Mouse (Mus musculus) retina, adult 2 months (tissue): ENCODE measurements around the gene Miga1.

Experiments
- DNase-seq: peaks from one replicate; pipeline ENCODE4 v3.0.0-alpha.2; 2012; ENCODE audit warnings: low read depth, low spot score

The Miga1 gene

DNA sequence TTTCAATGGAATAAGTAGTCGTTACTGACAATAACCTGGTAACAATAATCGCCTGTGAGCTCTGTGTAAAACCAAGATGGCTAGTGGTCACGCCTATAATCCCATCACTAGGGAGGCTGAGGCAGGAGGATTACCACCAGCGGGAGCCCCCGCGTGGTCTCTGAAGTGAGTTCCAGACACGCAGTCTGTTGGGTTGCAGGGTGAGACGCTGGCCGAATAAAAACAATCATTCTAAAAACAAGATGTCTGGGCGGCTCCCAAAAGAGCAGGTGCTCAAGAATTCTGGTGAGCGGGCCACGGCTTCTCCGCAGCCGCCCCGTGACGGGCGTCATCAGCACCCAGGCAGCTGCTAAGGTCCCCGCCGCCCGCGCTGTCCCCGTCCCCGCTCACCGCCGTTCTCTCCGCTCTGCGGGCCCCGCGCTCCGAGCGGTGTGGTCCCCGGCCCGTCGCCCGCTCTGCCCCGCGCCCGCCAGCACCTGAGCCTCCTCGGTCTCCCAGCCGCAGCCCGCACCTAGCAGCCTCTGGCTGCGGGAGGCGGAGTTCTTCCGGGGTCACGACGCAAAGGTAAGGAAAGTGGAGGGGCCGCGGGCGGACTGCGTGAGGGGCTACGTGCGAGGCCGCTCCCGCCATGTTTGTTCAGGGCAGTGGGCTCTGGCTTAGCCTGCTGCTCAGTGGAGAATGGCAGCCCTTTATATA is at the start of gene Miga1:
TSS of gene Miga1 (minus strand) at position 546 of the 696 bp plus-strand sequence.
- DNase-seq = peak; percentile 70

- DNase-seq = no peak
Measured at GRCm38 (mm10) chr3:152384106-152384505, 43.9 kb upstream of the Miga1 start.

DNA sequence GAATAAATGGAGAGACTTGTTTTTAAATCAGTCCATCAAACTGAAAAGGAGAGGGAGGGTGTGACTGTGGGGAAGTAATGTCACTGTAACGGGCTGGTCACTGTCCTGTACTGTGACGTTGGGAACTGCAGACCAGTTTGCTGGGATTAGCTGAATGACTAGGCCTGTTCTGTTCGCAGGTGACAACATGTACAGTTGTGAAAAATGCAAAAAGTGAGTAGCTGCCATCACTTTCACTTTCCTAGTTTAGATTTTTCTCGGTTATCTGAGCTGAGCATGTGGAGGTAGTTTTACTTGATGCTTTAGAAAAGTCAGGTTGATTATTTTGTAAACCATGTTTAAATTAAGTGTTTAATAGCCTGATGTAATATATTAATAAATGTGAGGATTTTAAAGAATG is 35.9 kb upstream of the Miga1 start:
- no peak for DNase-seq

DNA sequence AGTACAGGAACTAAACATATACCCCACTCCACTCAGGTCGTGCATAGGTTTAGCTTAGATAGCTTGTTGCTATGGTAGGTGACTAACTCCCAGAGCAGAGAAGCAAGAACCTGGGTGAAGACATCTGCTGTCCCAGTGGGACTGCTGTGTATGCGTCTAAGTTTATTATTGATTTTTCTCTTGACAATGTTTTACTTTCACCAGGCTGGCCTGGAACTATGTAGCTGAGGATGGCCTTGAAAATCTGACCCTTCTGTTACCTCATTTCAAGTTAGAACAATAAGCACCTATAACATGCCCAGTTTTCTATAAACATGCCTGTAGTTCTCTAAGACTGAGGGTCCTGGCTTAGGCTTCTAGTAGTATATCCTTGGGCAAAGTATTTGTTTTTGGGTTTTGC is 24.0 kb upstream of the Miga1 start:
- no peak for DNase-seq

- no peak for DNase-seq
Measured at GRCm38 (mm10) chr3:152359151-152359550, 18.9 kb upstream of the Miga1 start.

- DNase-seq = no peak
Measured at GRCm38 (mm10) chr3:152356751-152357150, 16.5 kb upstream of the Miga1 start.

DNA sequence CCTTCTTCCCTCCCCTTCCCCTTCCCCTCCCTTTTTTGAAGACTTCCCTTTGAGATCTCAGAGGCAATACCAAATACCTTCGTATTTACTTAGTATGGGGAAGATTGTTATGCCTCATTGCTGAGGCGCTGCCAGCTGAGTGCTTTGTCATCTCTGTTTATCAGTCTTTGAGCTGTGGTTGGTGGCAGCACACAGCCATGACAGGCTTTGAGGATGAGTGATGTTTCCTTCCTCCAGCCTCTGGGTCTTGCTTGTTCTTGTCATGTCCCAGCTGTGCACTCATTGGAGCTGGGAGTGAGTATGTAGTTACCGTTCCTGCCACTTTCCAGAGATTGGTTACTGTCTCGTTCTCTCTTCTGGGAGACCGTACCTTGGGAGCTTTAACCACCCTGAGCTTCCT is 15.2 kb upstream of the Miga1 start:
- no peak for DNase-seq

- no peak for DNase-seq
Measured at GRCm38 (mm10) chr3:152353434-152354177, 13.4 kb upstream of the Miga1 start.

DNA sequence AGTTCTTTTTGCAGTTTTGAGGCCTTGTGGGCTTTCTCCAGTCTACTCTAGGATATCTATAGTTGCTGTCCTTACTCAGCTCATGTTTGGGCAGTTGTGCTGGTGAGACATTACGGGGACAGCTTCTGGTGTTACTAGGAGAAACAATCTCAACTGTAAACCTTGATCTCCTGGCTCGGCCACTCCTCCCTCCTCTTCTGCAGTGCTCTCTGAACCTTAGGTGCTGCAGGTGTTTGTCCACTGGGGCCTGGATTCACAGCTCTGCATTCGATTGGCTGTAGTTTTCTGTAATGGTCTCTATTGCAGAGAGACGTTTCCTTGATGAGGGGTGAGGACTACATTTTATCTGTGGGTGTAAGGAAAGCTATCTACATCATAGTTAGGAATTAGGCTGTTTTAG is 12.1 kb upstream of the Miga1 start:
- DNase-seq = no peak

- no peak for DNase-seq
Measured at GRCm38 (mm10) chr3:152350966-152351365, 10.8 kb upstream of the Miga1 start.

GRCm38 (mm10) chr3:152350431-152350830 is 10.2 kb upstream of the Miga1 start:
- DNase-seq = no peak

DNA sequence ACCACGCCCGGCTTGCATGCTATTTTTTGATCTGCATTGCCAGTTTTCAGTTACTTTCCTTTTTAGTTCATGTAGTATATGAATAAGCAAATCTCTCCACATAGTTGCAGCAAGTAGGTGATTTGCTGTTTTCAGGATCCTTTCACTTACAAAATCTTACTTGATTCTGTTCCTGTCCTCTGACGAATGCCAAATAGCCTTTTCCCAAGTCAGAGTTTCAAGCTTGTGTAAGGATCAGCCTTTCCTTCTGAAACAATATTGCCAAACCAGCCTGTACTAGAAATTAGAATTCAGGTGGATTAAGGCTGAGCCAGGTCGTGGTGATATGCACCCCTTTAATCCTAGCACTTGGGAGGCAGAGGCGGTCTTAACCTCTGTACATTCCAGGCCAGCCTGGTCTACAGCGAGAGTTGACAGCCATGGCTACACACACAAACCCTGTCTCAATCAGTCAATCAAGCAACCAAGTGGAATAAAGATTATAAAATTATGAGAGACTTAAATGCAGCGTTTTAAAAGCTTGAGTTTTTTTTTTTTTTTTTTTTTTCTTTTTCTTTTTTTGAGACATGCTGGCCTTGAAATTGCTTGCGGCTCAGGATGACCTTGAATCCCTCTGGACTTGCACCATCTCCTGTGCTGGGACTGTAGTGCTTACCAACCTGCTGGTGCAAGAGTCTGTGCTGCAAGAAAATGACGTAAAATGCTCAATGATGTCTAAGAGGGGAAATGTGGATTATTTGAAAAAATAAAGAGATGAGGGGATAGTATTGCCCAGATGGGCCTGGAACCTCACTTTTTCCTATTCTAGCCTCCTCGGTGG is 8.0 kb upstream of the Miga1 start:
- DNase-seq = no peak

DNA sequence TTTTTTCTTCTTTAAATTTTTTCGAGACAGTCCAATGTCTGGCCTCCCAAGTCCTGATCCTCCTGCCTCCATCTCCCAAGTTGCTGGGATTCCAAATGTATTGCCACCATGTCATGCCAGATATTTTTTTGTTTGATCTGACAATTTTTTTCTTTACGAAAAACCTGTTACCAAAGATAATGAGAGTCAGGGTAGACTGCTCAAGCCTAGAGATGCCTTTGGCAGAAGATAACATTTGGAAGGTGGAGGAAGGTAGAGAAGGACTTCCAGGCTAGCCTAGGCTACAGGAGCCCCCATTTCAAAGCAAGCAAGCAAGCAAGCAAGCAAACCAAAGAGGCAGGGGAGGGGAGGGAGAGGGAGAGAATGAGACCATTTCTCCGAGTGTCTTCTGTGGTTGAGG is 7.0 kb upstream of the Miga1 start:
- no peak for DNase-seq

GRCm38 (mm10) chr3:152346633-152347141 is 6.5 kb upstream of the Miga1 start:
- no peak for DNase-seq

- peak; percentile 72 for DNase-seq
Measured at GRCm38 (mm10) chr3:152345732-152346632, 5.8 kb upstream of the Miga1 start, which contains the start of gene Usp33. Gene Usp33 (plus strand): TSS chr3:152346478.

GRCm38 (mm10) chr3:152342961-152343517 is 2.8 kb upstream of the Miga1 start:
- no peak for DNase-seq

DNA sequence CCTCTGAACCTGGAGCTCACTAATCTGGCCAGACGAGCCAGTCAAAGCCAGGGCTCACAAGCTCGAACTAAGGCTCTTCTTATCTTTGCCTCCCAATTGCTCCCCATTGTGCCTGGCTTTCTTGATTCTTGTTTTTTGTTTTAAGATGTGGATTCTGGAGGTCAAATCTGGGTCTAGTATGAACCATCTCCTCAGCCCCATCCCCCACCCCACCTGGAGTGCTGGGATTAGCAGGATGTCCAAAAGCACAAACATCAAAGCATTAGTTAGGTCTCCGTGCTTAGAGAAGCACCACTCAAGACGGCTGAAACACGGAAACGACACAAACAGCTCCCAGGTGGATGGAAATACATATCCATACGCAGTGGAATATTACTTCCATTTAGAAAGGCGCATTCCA is 4.1 kb downstream of the Miga1 start:
- no peak for DNase-seq

GRCm38 (mm10) chr3:152333641-152334040 is 6.6 kb downstream of the Miga1 start:
- no peak for DNase-seq

- no peak for DNase-seq
Measured at GRCm38 (mm10) chr3:152332545-152333300, 7.5 kb downstream of the Miga1 start.

GRCm38 (mm10) chr3:152332104-152332503 is 8.1 kb downstream of the Miga1 start:
- DNase-seq = no peak
